Mouse (Mus musculus) spleen, adult 2 months (tissue): ENCODE measurements around the gene Prr19.

Experiments
- CTCF ChIP-seq: fragments of 200-500 bp; IDR thresholded peaks from 2 replicates; pipeline ENCODE4 v1.5.1; 2011; ENCODE audit warnings: mild to moderate bottlenecking, inconsistent platforms; ENCODE audit not compliant: insufficient read depth, insufficient read length, insufficient replicate concordance; ENCODE audit errors: extremely low read depth
- POLR2A ChIP-seq: fragments of 200-500 bp; IDR thresholded peaks from 2 replicates; pipeline ENCODE4 v1.6.1; 2011; ENCODE audit warnings: low read depth, low read length, inconsistent platforms

GRCm38 (mm10) chr7:25309425-25309824, 8.2 kb downstream of the Prr19 start:
- TF ChIP-seq CTCF (no peak), POLR2A (no peak)
